In the genomic region with DNA sequence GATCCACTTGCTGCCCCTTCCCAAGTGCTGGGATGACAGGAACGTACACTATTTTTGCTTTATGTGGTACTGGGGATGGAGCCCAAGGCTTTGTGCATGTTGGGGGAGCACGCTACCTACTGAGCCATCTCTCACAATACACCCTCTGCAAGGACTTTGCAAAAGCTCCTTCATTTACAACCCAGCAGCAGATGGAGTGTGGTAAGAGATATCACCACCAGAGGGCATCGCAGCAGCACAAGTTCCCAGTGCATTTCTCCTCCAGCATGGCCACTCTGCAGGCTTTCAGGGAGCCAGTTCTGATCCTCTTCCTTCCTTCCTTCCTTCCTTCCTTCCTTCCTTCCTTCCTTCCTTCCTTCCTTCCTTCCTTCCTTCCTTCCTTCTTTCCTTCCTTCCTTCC, we compare ENCODE assay signal across 8 mouse cellular contexts. TPM values are rescaled to one million over a fixed set of nuclear protein-coding genes. Genes with fewer than 3 reads are reported as not detected.
DNase-seq lines count a peak whose midpoint lies in the region; ATAC-seq and TF ChIP-seq lines count a peak whose summit lies in the region.
"Had no signal": no experiment of that assay in that cellular context is flagged by ENCODE, and none has a peak within 500 bp of the region (broad histone marks: within the 10 kb centered on the region; RNA-seq: fewer than 3 reads in every experiment).

No protein-coding gene starts in this region.

- TF ChIP-seq POLR2A in embryonic fibroblast, embryonic 13.5 days (IDR thresholded peaks at IDR 0.05; ENCODE audit: low read depth, low read length) = no peak

- ATAC-seq in hematopoietic stem cell, adult 5-6 weeks (replicated peaks in 1 of 2; ENCODE audit: insufficient read depth in 1 of 2, low FRiP score in 2 of 2, low TSS enrichment in 1 of 2, low read depth in 1 of 2, poor library complexity in 2 of 2, severe bottlenecking in 2 of 2) = peak; percentile 59 to 80; a peak in 2 of 4 replicates

- TF ChIP-seq CTCF in embryonic fibroblast, embryonic 13.5 days (IDR thresholded peaks at IDR 0.05; ENCODE audit: borderline replicate concordance, insufficient read depth, low read length) = peak; percentile 87

- H3K9ac ChIP-seq in ES-E14 (ENCODE audit: insufficient read depth, low read depth, low read length, poor library complexity, severe bottlenecking) = no peak overlapping the region
- H3K9ac ChIP-seq: limb, embryonic 15.5 days had no signal

- peak; percentile 68 for DNase-seq in ES-E14 (ENCODE audit: low read depth, low spot score)
- peak; percentile 71 to 75 for DNase-seq in adrenal gland, postnatal 36 days
- peak; percentile 78 to 83 for DNase-seq in layer of hippocampus, postnatal 10 days (ENCODE audit: low spot score in 2 of 2)
- DNase-seq in lung, postnatal 4 days = peak; percentile 38 to 69
- peak; percentile 68 for DNase-seq in right cerebral cortex, postnatal 25 days

- H3K27ac ChIP-seq in ES-E14 (ENCODE audit: insufficient read depth, low read depth, low read length, poor library complexity, severe bottlenecking) = no peak overlapping the region
- no peak overlapping the region for H3K27ac ChIP-seq in embryonic fibroblast, embryonic 13.5 days (ENCODE audit: insufficient read depth, low read length)
- H3K27ac ChIP-seq: limb, embryonic 15.5 days had no signal

- peaks cover 20 to 34% of the 10 kb centered on the region in 2 experiments for H3K4me1 ChIP-seq in ES-E14 (ENCODE audit: control insufficient read depth in 2 of 2, insufficient read depth in 2 of 2, low read length in 2 of 2, poor library complexity in 1 of 2)
- peaks cover 12% of the 10 kb centered on the region for H3K4me1 ChIP-seq in embryonic fibroblast, embryonic 13.5 days (ENCODE audit: control insufficient read depth, insufficient read depth, low read length)
- H3K4me1 ChIP-seq: limb, embryonic 15.5 days had no signal

- no peaks in the 10 kb centered on the region for H3K9me3 ChIP-seq in ES-E14 (ENCODE audit: control insufficient read depth, insufficient read depth, low read depth, low read length)
- H3K9me3 ChIP-seq: limb, embryonic 15.5 days had no signal

- H3K4me3 ChIP-seq in ES-E14 (ENCODE audit: insufficient read depth in 1 of 2, low read depth in 1 of 2, low read length in 2 of 2, poor library complexity in 1 of 2, severe bottlenecking in 1 of 2) = no peak overlapping the region
- H3K4me3 ChIP-seq in embryonic fibroblast, embryonic 13.5 days (ENCODE audit: insufficient read depth, low read length) = no peak overlapping the region
- H3K4me3 ChIP-seq: limb, embryonic 15.5 days had no signal

- no peaks in the 10 kb centered on the region for H3K36me3 ChIP-seq in ES-E14 (ENCODE audit: control insufficient read depth, insufficient read depth, low read length, poor library complexity, severe bottlenecking)
- H3K36me3 ChIP-seq: limb, embryonic 15.5 days had no signal

- in situ Hi-C loops in ES-E14 (cut with MboI; ENCODE audit: low sequenced_read_pairs in 2 of 2, unreplicated experiment in 2 of 2) = no loop called here

TF ChIP-seq in ES-E14, 5 proteins besides CTCF, POLR2A, EP300 and RAD21:
- TF ChIP-seq ZC3H11A (IDR thresholded peaks at IDR 0.05; ENCODE audit: borderline replicate concordance, low read depth, low read length) (peak; percentile 68; the same call in 1 of the 2 replicates), MAFK (IDR thresholded peaks at IDR 0.05; ENCODE audit: insufficient read depth, low read depth, low read length) (no peak)
TF ChIP-seq in ES-E14: peak in this region for 1.

RNA-seq across cellular contexts. Expression of gene Nwd1, which starts 33.6 kb away (rescaled TPM):
- total RNA-seq in ES-E14 (2012; rRNA removed) = 0.26 and 0.76 TPM in 2 replicates
- total RNA-seq in adrenal gland, postnatal 36 days (2021) = under 1 TPM; 0.36 TPM
- not detected in 2 replicates for polyA plus RNA-seq in embryonic fibroblast, embryonic 13.5 days (2011; ENCODE audit: insufficient read length, low read depth, missing spikeins)
- total RNA-seq in hematopoietic stem cell, adult 5-6 weeks (2017) = 24.4 and 33.3 TPM in 2 replicates
- total RNA-seq in layer of hippocampus, postnatal 10 days (2021) = 10 to 100 TPM; 31.9 to 37.4 TPM

RNA-seq across cellular contexts. Expression of gene Sin3b, which starts 43.0 kb away (rescaled TPM):
- 135 and 189 TPM in 2 replicates for total RNA-seq in ES-E14 (2012; rRNA removed)
- 100 to 1,000 TPM; 125 to 263 TPM for total RNA-seq in adrenal gland, postnatal 36 days (2021)
- 95.0 and 97.8 TPM in 2 replicates for polyA plus RNA-seq in embryonic fibroblast, embryonic 13.5 days (2011; ENCODE audit: insufficient read length, low read depth, missing spikeins)
- 110 and 127 TPM in 2 replicates for total RNA-seq in hematopoietic stem cell, adult 5-6 weeks (2017)
- total RNA-seq in layer of hippocampus, postnatal 10 days (2021) = 100 to 1,000 TPM; 166 to 174 TPM

Comparison
In these comparisons a context has a peak if more than half of its experiments do, and no peak if none do; other contexts are left out.
1. RNA of gene Nwd1, which starts 33.6 kb away (total RNA-seq): 31.9 to 37.4 TPM in layer of hippocampus, postnatal 10 days and 24.4 to 33.3 TPM in hematopoietic stem cell, adult 5-6 weeks; 0.26 to 0.76 TPM in ES-E14 and 0.36 TPM in adrenal gland, postnatal 36 days; every median in the first group is over 10 times any median in the second.
2. Peak in every context shown above with its lines, with median percentiles within 50 percentile points of each other: DNase-seq.